Mouse (Mus musculus) lung, postnatal 0 days (tissue): Measurements from ENCODE around the gene Gucy2e.

Source experiments
- CTCF ChIP-seq: IDR thresholded peaks from 2 replicates; pipeline ENCODE4 v1.5.1; 2016; ENCODE audit warnings: antibody characterized with exemption, mild to moderate bottlenecking
- EP300 ChIP-seq: IDR thresholded peaks from 2 replicates; pipeline ENCODE4 v1.6.1; 2016; ENCODE audit warnings: antibody characterized with exemption, mild to moderate bottlenecking, control low read depth

- no peak for TF ChIP-seq CTCF
- no peak for TF ChIP-seq EP300
These were observed 31.3 kb upstream of the Gucy2e start for GRCm38 (mm10) chr11:69268100-69268499.
